Mouse (Mus musculus) brain, embryonic 14.5 days (tissue): Measurements from ENCODE around the gene Chek1.

ENCODE experiments used
- CTCF ChIP-seq: fragments of 200-500 bp; IDR thresholded peaks from 2 replicates; pipeline ENCODE4 v1.5.1; 2012; ENCODE audit warnings: inconsistent platforms, mild to moderate bottlenecking, moderate library complexity, borderline replicate concordance; ENCODE audit not compliant: insufficient read depth, insufficient read length; ENCODE audit errors: extremely low read depth
- POLR2A ChIP-seq: fragments of 200-500 bp; IDR thresholded peaks from 2 replicates; pipeline ENCODE4 v1.6.1; 2012; ENCODE audit warnings: mild to moderate bottlenecking, inconsistent platforms, borderline replicate concordance; ENCODE audit not compliant: poor library complexity, insufficient read depth, insufficient read length, severe bottlenecking; ENCODE audit errors: extremely low read depth

DNA sequence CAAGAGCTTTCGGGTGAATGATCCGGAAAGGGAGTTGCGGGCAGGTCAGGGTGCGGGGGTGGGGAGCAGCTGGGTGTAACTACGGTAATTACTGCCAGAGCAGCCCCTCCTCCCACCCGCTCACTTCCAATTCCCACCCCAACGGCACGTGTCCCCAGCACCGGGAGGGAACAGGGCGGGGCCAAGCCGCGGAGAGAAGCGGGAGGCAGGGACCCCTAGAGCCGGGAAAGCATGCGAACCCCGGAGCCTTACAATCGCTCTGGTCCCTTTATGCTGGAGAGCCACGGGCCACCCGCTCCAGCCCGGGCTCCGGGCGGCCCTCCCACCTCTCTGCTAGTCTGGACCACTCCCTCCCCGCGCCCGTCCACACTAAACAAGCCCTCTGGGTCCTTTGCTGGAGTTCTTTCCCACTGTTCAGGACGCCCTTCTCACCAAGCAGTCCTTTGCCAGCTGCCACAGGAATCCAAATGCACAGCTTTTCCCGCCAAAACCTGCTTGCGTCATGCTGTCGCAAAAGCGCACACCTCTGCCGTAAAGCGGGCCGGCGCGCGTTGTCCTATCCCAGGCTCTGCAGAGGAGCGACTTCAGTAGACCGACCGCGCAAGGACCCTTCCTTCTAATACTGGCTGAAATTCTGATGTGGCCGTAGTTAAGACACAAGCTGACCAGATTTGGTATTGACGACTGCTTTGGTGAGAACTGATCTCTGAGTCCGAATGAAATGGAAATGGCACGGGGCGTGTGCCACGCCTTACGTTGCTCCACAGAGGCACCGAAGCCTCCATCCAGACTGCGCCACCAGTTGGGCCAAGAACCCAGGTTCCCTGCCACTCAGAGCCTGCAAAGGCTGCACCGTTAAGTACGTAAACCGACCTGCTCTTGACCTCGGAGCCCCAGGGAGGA is 483 bp downstream of the Chek1 start:
- TF ChIP-seq CTCF (no peak), POLR2A (no peak; the same call in 1 of the 2 replicates)
